Mouse (Mus musculus) right cerebral cortex, postnatal 10 days (tissue): ENCODE measurements around the gene Pfkm.

Source experiments
- DNase-seq, 2 experiments: peaks; one replicate each; pipeline ENCODE4 v3.0.0; 2021; ENCODE audit warnings: low spot score in 2 of 2

Gene Pfkm

DNA sequence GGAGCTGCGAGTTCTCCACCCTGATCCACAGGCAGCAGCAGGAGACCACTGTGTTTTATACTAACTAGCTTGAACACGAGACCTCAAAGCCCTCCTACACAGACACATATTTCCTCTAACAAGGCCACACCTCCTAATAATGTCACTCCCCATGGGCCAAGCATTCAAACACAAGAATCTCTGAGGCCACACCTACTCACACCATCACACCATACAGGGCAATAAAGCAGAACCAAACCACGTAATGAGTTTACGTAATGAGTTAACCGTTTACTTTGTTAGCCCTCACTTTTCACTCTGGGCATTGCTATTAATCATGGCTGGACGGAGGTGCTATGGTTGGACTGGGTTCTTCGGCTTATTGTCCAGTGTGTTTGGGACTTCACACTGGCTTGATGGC lies 47.4 kb downstream of the Pfkm start:
- DNase-seq: no peak

DNA sequence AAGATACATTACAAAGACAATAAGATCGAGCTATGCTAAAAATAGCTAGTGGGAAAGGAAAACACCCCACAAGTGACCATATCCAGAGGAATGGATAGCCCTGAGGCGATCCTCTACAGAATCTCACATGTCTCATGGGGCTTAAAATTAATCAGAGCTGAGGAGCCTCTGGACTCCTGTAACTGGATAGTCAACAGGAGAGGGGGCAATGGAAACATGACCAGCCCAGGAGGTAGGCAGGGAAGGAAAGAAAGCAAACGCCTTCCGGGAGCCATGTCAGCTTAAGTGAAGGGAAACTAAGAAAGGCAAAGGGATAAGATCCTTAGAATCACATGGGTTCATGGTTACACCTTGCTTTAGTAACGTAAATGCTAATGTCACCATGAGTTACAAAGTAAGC lies 48.4 kb downstream of the Pfkm start:
- no peak for DNase-seq

DNA sequence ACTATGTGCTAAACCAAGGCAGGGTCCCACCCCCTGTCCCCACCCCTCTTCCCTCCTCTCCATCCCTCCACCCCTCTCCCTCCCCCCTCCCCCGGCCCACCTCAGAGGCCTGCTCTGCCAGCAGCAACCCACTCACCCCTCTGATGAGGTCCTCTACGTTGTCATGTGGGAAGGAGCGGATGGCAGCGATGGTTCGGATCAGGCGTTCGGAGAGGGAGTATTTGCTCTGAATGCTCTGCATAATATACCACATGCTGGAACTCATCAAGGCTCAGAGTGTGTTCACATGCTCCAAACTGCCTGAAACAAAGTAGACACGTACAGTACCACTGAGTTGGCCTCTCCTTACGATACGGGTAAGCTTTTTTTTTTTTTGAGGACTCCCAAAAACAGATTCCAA lies 50.1 kb downstream of the Pfkm start:
- DNase-seq: no peak

DNA sequence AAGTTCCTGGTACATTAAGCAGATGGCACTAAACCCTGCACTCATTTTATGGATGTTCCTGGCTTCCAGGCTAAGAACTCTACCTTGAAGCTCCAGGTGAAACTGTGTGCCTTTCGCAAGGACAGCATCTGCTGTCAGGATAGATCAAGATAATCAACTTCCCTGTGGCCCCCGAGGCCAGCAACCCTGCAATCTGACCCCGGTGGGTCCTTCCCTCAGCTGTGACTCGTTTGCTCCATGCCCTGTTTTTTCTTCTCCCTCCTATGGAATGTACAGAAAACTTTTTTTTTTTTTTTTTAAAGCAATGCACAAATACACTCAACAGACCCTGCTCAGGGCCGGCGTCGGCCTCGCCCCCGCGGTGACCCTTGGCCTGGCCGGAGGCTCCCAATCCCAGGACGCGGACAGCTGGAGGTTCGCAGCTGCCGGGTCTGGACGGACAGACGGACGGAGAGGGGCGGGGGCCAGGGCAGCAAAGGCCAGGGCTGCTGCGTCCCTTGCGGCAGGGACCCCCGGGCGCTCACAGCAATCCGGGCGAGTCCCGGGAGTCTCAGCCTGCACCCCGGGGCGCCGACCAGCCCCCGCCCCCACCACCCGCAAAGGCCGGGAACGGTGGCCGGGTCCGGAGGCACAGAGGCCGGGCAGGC lies 52.6 kb downstream of the Pfkm start:
- no peak for DNase-seq

DNA sequence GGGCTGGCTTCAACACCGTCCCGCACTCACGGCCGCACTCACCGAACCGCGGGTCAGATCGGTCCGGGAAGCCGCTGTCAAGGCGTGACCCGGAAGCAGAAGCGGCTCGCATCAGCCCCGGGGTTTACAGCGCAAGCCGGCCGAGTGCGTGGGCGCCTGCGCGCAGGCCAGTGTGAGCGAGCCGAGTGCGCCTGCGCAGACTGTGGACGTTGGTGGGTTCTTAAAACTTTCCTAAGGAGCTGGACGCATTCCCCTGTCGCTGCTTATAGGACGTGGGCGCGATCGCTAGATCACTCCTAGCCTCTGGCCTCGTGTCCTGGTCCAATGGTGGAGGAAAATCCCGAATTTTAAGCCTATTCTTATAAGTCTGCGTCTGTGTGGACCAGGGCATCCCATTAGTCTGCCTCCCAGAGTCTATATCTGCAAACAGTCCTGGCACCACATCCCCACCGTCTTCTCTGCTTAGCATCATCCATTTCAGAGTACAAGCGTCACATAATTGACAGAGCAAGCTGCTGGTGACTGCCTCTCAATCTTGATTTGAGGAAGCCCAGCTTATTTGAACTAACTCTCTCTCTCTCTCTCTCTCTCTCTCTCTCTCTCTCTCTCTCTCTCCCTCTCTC lies 53.3 kb downstream of the Pfkm start:
- peak; percentile 97 for DNase-seq

DNA sequence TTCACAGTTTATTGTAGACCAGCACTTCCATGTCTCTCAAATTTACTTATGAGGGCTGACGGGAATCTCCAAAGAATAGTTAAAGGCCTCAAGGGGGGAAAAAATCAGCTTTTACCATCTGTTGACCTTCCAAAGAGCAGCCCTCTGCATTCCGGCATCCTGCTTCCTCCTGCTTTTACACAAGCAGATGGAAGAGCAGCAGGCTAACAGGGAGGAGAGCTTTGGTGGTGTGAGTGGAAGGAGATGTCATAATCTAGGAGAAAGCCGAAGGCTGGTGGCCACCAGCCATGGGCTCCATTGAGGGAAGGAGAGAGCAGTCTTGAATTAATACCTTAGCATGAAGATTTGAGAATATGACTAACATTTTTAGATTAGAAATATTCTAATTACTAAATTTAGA lies 56.0 kb downstream of the Pfkm start:
- no peak for DNase-seq

DNA sequence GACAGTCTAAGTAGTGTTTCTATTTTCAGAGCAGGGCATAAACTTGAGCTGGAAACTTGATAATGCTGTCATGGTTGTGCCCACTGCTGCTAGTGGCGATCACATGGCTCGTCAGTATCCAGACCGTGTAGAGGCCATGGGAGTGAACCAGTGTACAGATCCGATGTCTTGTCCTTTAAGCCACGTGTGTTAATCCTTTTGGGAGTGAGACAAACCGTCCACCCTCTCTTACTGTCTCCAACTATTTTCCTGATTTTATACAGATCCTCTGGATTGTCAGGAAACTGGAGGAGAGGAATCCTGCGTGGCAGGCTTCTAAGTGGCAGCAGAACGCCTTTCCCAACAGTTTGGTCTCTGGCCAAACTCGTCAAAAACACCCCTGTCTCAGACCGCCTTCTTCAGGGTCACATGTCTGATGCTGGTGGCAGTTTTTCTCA lies 56.8 kb downstream of the Pfkm start:
- no peak for DNase-seq

DNA sequence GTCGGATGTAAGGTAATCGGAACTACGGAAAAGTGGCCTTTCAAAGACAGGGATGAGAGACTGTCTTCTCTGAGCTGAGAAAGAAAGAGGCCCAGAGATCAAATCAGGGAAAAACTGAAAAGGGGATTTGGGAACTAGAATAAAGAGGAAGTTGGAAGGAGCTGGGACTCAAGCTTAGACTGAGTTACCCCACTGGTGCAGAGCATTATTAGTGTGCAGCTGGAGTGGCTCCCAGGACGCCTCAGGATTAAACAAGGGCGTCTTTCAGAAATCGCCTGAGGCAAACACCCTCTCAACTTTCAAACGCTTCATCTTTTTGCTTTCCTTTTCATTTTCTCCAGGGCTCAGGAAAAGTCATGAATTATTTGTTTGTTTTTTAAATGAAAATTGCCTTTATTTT lies 60.5 kb downstream of the Pfkm start:
- DNase-seq: no peak

DNA sequence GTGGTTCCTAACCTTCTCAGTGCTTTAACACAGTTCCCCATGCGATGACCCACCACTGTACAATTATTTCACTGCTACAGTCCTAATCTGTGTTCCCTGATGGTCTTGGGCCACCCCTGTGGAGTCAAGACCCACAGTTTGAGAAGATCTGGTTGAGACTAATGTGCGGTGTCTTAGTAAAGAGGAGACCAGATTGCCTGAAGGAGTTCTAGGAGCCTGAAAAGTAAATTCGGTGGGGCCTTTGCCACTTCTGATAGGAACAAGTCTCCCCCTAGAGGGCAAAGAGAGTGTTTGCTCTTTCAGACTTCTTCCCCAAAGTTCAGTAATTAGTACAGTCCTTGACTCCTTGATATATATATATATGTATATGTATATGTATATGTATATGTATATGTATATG lies 61.2 kb downstream of the Pfkm start:
- no peak for DNase-seq

DNA sequence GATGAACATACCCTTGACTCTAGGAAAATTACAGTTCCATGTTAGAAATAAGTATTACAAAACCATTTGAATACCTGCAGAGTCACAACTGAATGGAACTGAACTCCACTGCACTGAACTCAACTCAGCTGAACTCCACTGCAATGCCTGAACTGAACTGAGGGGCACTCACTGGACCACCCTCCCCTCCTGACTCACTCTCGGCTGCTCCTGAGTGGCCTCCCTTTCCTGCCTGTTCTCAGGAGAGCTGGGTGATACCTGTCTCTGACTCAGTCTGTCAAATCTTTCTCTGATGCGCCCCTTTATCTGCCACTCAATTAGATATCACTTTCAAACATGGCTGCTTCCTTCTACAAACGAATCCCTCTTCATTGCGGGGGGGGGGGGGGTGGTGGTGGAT lies 61.8 kb downstream of the Pfkm start:
- no peak for DNase-seq

DNA sequence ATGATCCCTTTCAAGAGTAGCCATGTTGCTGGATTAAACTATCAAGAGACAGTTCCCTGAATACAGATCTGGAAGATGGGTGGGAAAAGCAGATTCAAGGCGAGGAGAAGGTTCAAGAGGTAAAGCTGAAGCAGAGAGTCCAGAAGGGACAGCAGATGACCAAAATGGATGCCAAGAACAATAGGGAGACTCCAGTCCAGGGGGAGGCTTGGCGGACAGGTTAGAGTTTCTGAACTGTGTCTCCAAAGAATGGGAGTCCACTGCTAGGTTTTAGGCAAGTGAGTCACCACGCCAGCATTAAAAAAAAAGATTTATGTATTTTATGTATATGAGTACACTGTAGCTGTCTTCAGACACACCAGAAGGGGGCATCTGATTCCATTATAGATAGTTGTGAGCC lies 62.2 kb downstream of the Pfkm start:
- DNase-seq: no peak

DNA sequence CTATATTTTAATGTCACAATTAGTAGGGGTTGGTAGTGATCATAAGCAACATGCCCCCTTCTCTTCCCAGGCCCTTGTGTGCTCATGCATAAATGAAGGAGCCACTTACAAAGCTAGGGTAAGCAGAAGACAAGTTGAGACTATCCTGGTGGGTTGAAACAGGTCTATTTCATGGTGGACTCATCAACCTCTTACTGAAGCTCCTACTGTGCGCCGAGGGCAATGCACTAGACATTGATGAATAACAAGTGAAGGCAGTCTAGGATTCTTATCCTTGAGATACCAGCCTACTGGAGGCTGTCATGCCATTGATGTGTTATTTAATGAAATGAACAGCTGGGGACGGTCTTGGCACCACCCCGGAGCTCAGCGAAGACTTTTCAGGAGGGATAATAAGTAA lies 62.9 kb downstream of the Pfkm start:
- no peak for DNase-seq

DNA sequence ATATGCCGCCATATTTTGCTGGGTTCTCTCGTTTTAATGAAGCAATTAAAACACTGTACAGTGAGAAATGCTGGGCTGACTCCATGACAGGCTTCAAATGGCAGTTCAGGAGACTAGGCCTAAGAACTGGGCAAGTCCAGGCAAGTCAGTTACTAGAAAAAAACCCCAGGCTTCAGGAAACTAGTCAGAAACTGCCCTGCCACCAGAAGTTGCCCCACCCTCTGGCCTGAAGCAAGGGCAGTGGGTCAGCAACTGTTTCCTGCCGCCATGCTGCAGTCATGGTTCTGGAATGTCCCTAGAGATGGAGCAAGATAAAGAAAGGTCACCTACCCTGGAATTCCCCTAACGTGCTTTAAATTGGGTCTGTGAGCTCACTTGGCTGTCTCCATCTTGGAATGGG lies 63.6 kb downstream of the Pfkm start:
- no peak for DNase-seq

DNA sequence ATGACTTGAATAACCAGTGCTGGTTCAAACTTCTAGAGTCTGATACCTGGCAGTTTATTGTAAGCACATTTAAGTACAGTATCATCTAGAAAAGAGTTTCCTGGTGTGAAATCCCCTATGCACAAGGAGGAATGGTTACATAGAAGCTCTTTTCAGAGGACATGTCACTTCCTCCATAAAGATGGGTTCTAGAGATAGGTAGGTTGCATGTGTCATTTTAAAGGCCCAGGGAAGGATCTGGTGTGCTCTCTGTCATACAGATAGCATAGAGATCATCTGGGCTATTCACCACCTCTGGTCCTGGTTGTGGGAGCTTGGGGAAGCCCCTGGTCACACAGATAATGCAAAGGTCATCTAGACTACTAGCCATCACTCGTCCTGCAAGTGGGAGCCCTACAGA lies 64.9 kb downstream of the Pfkm start:
- DNase-seq: no peak

DNA sequence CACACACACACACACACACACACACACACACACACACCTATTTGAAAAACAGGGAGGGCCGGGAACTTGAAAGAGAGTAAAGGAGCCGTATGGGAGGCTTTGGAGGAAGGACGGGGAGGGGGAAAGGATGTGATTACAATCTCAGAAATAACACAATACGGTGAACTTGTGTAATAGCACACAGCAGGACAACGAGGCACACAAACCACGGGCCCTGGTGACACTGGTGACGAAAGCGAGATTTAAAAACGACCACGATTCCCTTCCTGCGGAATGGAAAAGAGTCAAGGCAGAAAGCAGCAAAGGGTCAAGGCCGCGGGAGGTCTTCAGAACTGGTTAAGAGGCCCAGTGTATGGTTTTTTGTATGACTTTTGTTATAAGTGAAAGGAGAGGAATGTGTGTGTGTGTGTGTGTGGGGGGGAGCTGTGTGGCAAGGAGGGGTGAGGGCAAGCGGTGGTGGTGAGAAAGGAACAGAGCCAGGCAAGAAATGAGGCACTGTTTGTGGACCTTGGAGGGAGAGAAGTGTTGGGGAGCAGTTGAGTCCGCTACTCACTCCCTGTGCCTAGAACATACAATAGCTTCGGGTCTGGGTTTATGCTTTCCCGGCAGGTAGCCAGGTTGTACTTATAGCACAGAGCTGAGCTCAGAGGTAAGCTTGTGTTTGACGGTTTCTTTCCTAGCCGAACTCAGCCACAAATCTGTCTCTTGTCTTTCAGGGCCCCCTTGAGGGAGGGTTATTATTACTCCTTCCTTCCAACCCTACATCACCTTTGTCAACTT lies 68.8 kb downstream of the Pfkm start:
- DNase-seq: no peak

DNA sequence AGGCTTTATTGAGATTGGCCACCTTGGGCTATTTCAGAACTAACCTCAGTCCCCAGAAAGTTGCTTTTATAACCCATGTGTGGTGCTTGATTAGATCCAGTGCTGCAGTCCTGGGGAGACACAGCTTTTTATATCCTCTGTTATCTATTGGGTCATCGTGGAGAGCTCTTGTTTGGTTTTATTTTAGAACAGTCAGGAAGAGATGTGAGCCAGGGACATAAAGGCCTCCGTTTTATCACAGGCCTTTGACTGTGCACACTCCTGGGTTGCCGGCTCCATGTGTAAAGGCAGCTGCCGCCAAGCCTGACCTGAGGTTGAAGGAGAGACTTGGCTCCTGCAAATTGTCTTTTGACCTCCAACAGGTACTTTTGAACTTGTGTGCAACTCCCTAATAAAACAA lies 70.2 kb downstream of the Pfkm start:
- no peak for DNase-seq

DNA sequence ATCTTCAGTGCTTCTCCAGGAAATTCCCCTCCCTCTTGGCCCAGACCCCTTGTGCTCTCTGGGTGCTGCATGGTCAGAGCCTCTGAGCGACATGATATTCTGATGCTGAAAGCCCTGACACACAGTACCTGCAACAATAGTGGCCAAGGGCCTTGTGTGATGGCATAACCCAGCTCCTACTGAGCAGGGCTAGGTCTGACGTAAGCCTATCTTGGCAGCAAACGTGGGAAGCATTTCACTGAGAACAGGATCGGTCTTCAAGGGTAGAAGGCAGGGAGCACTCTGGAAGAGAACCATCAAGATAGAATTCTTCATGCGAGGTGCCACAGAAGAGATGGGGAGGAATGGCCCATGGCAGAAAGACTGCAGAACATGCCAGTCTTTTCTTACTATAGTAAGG lies 73.1 kb downstream of the Pfkm start, which contains the start of gene Asb8:
Gene Asb8 (minus strand): TSS at position 101 of the 400 bp plus-strand sequence.
- DNase-seq: no peak

DNA sequence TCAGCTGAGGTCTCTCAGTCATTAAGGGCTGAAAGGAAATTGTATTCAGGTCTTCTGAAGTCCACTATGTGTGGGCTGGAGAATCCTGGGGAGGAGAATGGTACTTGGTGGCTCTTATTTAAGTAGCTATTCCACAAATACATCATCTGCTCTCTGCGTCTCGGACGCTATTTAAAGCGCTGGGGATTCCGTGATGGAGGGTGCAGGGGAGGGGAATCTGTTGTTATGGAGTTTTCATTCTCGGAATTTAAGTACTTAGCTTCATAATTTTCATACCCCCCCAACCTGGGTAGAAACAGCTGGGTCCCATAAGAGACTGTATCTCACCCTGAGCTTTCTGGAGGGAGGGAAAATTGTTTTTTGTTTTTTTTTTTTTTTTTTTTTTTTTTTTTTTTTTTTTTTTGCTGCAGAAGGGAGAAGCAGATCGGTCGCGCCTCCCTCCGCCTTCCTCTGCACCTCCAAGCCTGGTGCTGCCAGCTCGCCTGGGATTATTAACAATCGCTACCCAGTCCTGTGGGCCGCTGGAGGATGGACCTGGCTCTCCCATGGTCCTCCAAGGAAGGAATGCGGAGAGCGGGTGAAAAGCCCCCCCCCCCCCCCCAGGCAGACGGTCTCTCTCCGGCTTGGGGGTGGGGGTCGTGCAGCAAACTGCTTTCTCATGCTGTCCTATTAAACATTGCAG lies 74.7 kb downstream of the Pfkm start, which contains the start of gene Ccdc184:
Gene Ccdc184 (plus strand): TSS at position 196 of the 682 bp plus-strand sequence.
- DNase-seq: peak; percentile 50 to 63

DNA sequence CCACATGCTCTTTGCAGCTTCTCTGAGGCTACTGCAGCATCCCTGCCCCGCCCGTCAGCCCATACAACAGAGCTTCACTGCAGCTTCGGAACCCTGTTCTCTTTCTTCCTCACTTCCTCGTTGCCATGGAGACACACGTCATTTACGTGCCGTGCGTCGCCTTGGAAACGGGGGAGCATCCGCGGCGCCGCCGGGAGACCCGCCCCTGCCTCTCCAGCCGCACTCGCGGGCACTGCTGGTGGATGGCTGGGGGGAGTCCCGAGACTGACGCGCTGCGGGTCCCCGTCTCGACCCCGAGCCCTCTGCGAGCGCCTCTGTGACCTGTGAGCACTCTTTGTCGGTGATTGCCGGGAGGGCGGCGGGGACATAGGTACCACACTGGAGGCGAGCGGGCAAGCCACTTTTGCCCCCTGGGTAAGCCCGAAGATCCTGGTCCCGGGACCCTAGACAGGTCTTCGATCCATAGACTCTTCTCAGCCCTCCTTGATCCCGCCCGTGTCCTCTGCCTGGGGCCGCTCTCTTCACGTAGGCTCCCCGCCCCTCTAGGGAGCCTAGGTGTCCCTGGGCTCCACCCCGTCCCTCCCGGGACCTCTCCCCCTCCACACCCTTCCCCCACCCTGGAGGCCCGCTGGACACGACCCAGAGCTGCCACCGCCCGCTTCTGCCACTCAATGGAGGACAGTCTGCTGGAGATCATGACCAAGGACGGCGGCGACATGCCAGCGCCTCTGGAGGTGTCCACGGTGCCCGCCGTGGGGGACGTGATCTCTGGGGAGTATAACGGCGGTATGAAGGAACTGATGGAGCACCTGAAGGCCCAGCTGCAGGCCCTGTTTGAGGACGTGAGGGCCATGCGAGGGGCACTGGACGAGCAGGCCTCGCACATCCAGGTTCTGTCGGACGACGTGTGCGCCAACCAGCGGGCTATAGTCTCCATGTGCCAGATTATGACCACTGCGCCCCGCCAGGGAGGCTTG lies 75.5 kb downstream of the Pfkm start:
- peak; percentile 96 to 97 for DNase-seq

DNA sequence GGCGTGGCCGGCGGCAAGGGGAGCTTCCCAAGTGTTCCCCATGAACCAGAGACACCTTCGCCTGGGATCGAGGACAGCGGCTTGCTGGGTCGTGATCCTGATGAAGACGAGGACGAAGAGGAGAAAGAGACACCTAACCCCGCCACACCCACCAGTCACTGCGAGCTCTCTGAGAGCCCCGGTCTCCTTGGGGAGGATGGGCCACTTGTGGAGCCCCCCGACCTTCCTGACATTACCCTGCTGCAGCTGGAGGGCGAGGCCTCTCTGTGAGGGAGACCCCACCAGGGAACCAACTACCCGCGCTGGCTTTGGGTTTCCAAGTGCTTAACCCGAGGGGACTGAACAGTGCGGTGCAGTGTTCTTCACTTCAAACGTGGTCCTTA lies 76.2 kb downstream of the Pfkm start:
- peak in 1 of 2 experiments; percentile 35 for DNase-seq

DNA sequence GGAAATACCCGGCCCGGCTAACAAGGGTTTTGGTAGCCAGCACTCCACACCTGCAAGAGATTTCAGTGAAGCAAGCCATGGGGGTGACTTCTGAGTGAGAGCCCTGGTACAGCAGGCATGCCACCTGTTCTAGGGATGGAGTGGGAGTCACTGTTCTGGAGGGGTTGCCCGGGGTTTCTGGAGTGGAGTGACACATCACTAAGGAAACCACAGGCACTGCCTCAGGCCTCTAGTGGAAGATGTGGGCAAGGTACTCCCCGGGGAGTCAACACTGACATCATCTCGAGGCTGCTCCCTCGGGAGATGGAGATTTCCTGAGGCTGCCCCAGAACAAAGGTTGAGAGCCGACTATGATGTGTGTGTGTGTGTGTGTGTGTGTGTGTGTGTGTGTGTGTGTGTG lies 78.0 kb downstream of the Pfkm start:
- peak; percentile 76 to 86 for DNase-seq
